Mouse (Mus musculus) olfactory bulb, adult 2 months (tissue): ENCODE measurements around the gene Anks1.

Source experiments
- CTCF ChIP-seq: fragments of 200-500 bp; IDR thresholded peaks from 2 replicates; pipeline ENCODE4 v1.5.1; 2012; ENCODE audit warnings: low read depth, mild to moderate bottlenecking, low read length, moderate library complexity; ENCODE audit not compliant: insufficient read depth
- POLR2A ChIP-seq: fragments of 200-500 bp; IDR thresholded peaks from 2 replicates; pipeline ENCODE4 v1.6.1; 2012; ENCODE audit warnings: mild to moderate bottlenecking, low read depth, low read length, moderate library complexity; ENCODE audit not compliant: insufficient read depth

- no peak for TF ChIP-seq POLR2A
- TF ChIP-seq CTCF, result no peak
These were observed 99.5 kb downstream of the Anks1 start for GRCm38 (mm10) chr17:28008565-28008981.
